Mouse (Mus musculus) kidney, adult 2 months (tissue): Measurements from ENCODE around the gene Dnmt1. TPM values are rescaled to one million over a fixed set of nuclear protein-coding genes. Genes with fewer than 3 reads are reported as not detected.

Experiments
- DNase-seq: peaks from one replicate; pipeline ENCODE4 v3.0.0; 2021
- H3K27ac ChIP-seq: fragments of 200-500 bp; 2 replicates; pipeline ENCODE4 v1.5.1; 2012; ENCODE audit warnings: low read depth, low read length, control low read depth, inconsistent platforms; ENCODE audit not compliant: insufficient read depth
- H3K27me3 ChIP-seq: fragments of 200-500 bp; replicated peaks from 2 replicates; pipeline ENCODE4 v1.6.1; 2012; ENCODE audit warnings: mild to moderate bottlenecking, moderate library complexity, low read length, inconsistent platforms; ENCODE audit not compliant: control insufficient read depth, insufficient read depth
- H3K36me3 ChIP-seq: fragments of 200-500 bp; 2 replicates; pipeline ENCODE4 v1.6.1; 2012; ENCODE audit warnings: mild to moderate bottlenecking, moderate library complexity, low read length, inconsistent platforms; ENCODE audit not compliant: control insufficient read depth, insufficient read depth
- H3K4me1 ChIP-seq: fragments of 200-500 bp; 2 replicates; pipeline ENCODE4 v1.6.1; 2011; ENCODE audit warnings: low read length; ENCODE audit not compliant: control insufficient read depth, insufficient read depth
- H3K4me3 ChIP-seq: fragments of 200-500 bp; 2 replicates; pipeline ENCODE4 v1.5.1; 2011; ENCODE audit warnings: mild to moderate bottlenecking, low read depth, low read length, control low read depth; ENCODE audit not compliant: insufficient read depth
- CTCF ChIP-seq: fragments of 200-500 bp; conservative IDR thresholded peaks from 2 replicates; pipeline ENCODE4 v1.5.1; 2011; ENCODE audit warnings: low read depth, mild to moderate bottlenecking, control low read depth, low read length, moderate library complexity, mixed read lengths; ENCODE audit not compliant: insufficient read depth, insufficient read length
- POLR2A ChIP-seq: fragments of 200-500 bp; IDR thresholded peaks from one replicate; pipeline ENCODE4 v1.6.1; 2011; ENCODE audit warnings: low read depth, low read length, control low read depth
- WGBS: fragments of 180-500 bp; shearing (Covaris S2); methylation state at CpG from one replicate; pipeline ENCODE4 v1.1.7; 2018; 5-methylcytosine and 5-hydroxymethylcytosine counted together
- polyA plus RNA-seq: library from polyadenylated mRNA; depleted of rRNA; stranded (reverse); fragments of >200 nt; gene quantifications from 2 replicates; pipeline ENCODE4 v1.2.3, GENCODE M21; 2012; rRNA removed

Dnmt1 gene
- polyA plus RNA-seq = 12.1 and 12.5 TPM in 2 replicates

- Histone ChIP-seq H3K27me3 (no peaks in the 10 kb centered on the region), H3K4me1 (no peaks in the 10 kb centered on the region), H3K4me3 (no peak within 1 kb of the TSS), H3K27ac (no peak within 1 kb of the TSS), H3K36me3 (no peaks in the 10 kb centered on the region)
- WGBS = 88% methylated on average over 2 of the region's 2 CpGs
- no peak for DNase-seq
- no peak for TF ChIP-seq POLR2A
- TF ChIP-seq CTCF = no peak
Measured at GRCm38 (mm10) chr9:20959430-20959938, at the start of gene Dnmt1. Gene Dnmt1, minus strand, starts transcription at chr9:20959888.

DNA sequence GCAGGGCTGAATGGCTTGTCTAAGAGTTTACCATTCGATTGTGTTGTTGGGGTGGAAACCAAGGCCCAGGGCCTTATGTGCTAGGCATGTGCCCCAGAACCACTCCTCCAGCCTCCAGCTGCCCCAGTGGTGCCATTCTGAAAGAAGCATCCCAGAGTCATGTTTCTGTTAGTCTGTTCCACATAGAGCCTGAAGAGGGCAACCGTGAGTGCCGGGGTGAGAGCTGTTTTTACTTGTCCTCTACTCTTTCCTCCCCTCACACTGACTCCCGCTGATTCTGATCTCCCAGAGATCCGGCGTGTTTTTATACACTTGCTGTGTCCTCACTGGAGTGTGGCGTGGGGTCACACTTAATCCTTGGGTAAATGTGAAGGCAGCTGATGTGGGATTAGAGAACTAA, 48.3 kb upstream of the Dnmt1 start:
- no peak for DNase-seq
- no peaks in the 10 kb centered on the region; the same call in 1 of the 2 replicates for H3K36me3 ChIP-seq
- WGBS = 81% methylated on average over 7 of the region's 7 CpGs
- TF ChIP-seq POLR2A (no peak), CTCF (0 out of 2 replicates have a peak, but pooled peaks have one; percentile 26)
- H3K4me3 ChIP-seq = no peak overlapping the region
- H3K27ac ChIP-seq = no peak overlapping the region
- H3K27me3 ChIP-seq = no peaks in the 10 kb centered on the region
- no peaks in the 10 kb centered on the region; the same call in 1 of the 2 replicates for H3K4me1 ChIP-seq

- TF ChIP-seq POLR2A = no peak
- 90% methylated on average over 10 of the region's 10 CpGs for whole genome bisulfite sequencing
Measured at GRCm38 (mm10) chr9:21007313-21007952, 47.7 kb upstream of the Dnmt1 start.

GRCm38 (mm10) chr9:21002627-21003551, 43.2 kb upstream of the Dnmt1 start, which contains the start of gene Mrpl4:
Gene Mrpl4, plus strand, starts transcription at chr9:21002738.
- Histone ChIP-seq H3K4me3 (peak within 1 kb of the TSS; percentile 54), H3K27me3 (no peaks in the 10 kb centered on the region), H3K4me1 (no peaks in the 10 kb centered on the region; the same call in 1 of the 2 replicates), H3K27ac (peak within 1 kb of the TSS; percentile 22), H3K36me3 (no peaks in the 10 kb centered on the region; the same call in 1 of the 2 replicates)
- TF ChIP-seq CTCF (no peak), POLR2A (peak; percentile 64)
- under 1% methylated on average over 72 of the region's 72 CpGs for WGBS
- DNase-seq = peak; percentile 91

More at GRCm38 (mm10) chr9:21007313-21007952, 47.7 kb upstream of the Dnmt1 start:
- H3K27me3 ChIP-seq = no peaks in the 10 kb centered on the region
- H3K36me3 ChIP-seq = no peaks in the 10 kb centered on the region; the same call in 1 of the 2 replicates
- H3K4me3 ChIP-seq = no peak overlapping the region
- DNase-seq = no peak
- H3K4me1 ChIP-seq = no peaks in the 10 kb centered on the region; the same call in 1 of the 2 replicates
- H3K27ac ChIP-seq = no peak overlapping the region

GRCm38 (mm10) chr9:21002270-21002626, 42.6 kb upstream of the Dnmt1 start:
- no peaks in the 10 kb centered on the region; the same call in 1 of the 2 replicates for H3K4me1 ChIP-seq
- peak overlapping the region; percentile 22; the same call in 1 of the 2 replicates for H3K27ac ChIP-seq
- H3K4me3 ChIP-seq = peak overlapping the region; percentile 54
- H3K36me3 ChIP-seq = no peaks in the 10 kb centered on the region; the same call in 1 of the 2 replicates
- 8% methylated on average over 7 of the region's 7 CpGs for WGBS
- no peak for TF ChIP-seq POLR2A
- TF ChIP-seq CTCF = no peak
- no peak for DNase-seq
- no peaks in the 10 kb centered on the region for H3K27me3 ChIP-seq

DNA sequence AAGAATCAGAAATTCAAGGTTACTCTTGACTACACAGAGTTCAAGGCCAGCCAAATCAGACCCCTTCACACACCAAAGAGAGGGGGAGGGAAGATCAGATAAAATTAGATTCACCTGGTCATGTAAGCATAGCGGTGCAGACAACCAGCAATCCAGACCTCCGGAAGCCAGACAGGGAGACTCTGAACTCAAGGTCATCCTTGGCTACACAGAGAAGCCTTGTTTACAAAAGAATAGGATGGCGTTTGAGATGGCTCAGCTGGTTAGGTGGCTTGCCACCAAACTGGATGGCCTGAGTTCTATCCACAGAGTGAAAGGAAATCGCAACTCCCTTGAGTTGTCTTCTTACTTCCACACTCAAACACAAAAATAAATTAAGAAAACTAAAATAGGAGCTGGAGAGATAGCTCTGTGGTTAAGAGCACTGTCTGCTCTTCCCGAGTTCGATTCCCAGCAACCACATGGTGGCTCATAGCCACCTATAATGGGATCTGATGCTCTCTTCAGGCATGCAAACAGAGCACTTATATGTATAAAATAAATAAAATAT, 42.0 kb upstream of the Dnmt1 start:
- no peak overlapping the region for H3K4me3 ChIP-seq
- DNase-seq = no peak
- 48% methylated on average over 6 of the region's 6 CpGs for WGBS

More for the DNA sequence above, 42.0 kb upstream of the Dnmt1 start:
- no peaks in the 10 kb centered on the region; the same call in 1 of the 2 replicates for H3K4me1 ChIP-seq
- H3K36me3 ChIP-seq = no peaks in the 10 kb centered on the region; the same call in 1 of the 2 replicates
- no peak overlapping the region for H3K27ac ChIP-seq
- TF ChIP-seq CTCF (no peak), POLR2A (no peak)
- H3K27me3 ChIP-seq = no peaks in the 10 kb centered on the region
